Mouse (Mus musculus): ENCODE measurements at regions not wholly inside any gene's neighbourhood (a gene's known extent, or its start where the extent isn't known, plus 50 kb on each side); places are given as distances from the start of the nearest gene placed in this dataset.

- no peak for TF ChIP-seq CTCF (IDR thresholded peaks at IDR 0.05; ENCODE audit: control insufficient read depth, insufficient read depth, low read length)
- TF ChIP-seq POLR2A (IDR thresholded peaks at IDR 0.05; ENCODE audit: borderline replicate concordance, control insufficient read depth, low read depth, low read length), result no peak
Measured at GRCm38 (mm10) chr19:60055121-60055874, 111.8 kb upstream of the Rab11fip2 start.
